Mouse (Mus musculus): ENCODE measurements at regions not wholly inside any gene's neighbourhood (a gene's known extent, or its start where the extent isn't known, plus 50 kb on each side); places are given as distances from the start of the nearest gene placed in this dataset.

DNA sequence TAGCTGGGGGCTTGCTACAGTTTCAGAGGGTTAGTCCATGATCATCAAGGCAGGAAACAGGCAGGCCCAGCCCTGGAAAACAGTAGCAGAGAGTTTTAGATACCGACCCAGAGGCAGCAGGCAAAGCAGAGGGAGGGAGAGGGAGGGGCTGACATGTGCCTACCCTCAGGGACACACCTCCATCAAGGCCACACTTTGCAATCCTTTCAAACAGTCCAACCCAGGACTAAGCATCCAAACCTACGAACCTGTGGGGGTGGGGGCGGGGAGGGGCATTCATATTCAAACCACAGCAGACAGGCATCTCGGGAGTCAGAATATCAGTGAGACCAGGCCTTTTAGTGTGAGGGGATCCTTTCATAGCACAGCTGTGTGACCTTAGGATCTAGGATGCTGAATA, 103.2 kb downstream of the Fam168b start:
- DNase-seq = no peak

DNA sequence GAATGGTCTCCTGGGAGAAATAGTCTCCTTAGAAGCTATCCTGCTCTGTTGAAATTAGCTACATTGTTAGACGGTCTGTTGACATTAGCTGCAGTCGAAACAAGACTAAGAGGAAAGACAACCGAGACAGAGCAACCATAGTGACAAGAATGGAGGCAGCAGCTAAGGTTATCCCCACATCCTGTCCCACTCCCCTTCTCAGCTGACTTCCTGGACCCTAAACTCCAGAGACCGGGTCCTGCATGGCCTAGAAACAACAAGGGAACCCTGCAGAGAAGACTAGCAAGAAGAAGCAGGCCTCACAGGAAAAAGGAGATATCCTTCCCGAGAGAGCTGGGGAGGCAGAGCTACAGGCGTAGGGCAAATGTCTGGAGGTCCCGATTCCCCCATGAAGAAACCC, 102.0 kb downstream of the Fam168b start:
- DNase-seq = no peak

DNA sequence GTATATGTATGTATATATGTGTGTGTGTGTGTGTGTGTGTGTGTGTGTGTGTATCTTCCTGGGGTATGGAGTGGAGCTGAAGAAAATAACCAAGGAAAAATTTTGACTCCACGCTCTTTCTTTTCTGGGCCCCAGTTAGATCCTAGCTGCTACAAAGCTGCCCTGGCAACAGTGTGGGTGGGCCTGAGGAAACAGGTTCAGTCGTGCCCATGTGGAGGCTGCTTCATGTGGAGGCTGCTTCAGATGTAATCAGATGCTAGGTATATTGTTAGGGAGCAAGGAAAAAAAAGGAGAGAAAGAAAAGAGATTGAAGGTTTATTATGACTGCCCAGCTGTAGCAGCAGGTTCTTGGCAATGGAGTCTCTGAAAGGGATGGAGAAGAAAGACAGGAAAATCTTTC, 100.6 kb downstream of the Fam168b start:
- no peak for DNase-seq

DNA sequence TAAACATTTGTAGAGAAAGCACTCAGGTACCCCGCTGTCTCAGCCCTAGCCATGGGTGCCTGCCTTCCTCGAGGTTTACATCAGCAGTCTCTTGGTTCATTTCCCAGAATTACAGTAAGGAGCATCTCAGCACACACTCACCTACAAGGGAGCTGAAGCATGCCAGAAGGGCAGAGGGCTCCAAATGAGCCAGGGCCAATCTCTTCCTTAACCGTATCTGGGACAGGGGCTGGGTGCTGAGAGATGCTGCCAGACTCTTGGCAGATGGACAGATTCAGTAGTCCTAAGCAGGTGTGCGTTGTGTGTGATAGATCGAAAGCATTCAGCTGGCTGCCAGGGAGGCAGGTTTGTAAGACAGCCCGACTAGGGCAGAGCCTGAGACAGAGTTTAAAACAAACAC, 97.0 kb downstream of the Fam168b start:
- no peak for DNase-seq

DNA sequence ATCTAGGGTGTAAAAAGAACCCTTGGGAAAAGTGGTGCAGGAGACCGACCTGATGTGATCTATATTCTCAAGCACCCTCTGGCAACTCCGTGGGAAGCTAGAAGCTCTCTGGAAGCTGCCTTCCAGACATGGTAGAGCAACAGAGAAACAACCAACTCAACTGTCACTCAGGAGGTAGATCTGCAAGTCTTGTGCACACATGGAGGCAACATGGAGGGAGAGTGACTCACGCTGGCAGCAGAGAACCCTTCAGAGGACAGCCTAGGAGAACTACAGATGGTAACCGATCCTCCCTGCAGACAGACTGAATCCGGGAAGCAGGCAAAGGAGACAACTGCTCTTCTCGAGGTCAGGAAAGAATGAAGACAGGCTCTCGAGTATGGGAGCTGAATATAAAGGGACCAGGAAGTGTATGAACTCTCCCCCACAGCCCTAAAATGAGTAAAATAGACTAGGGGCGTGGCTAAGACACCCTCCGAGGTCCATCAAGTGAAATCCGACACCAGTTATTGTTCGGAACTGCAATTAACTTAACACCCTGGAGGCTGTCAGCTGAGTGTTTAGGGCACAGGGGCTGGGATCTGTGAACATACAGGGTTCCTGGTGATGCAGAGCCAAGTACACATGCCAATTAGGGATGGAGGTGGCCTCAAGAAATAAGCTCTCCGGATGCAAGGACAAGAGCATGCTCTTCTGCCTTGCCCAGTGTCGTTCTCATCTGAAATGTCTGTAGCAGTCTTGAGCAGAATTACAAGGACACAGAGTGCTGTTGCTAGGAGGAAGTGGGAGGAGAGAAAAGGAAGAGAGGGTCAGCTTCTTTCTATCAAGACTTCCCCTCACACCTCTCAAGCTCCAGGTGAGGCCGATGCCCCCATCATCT, 93.5 kb downstream of the Fam168b start:
- DNase-seq = no peak

DNA sequence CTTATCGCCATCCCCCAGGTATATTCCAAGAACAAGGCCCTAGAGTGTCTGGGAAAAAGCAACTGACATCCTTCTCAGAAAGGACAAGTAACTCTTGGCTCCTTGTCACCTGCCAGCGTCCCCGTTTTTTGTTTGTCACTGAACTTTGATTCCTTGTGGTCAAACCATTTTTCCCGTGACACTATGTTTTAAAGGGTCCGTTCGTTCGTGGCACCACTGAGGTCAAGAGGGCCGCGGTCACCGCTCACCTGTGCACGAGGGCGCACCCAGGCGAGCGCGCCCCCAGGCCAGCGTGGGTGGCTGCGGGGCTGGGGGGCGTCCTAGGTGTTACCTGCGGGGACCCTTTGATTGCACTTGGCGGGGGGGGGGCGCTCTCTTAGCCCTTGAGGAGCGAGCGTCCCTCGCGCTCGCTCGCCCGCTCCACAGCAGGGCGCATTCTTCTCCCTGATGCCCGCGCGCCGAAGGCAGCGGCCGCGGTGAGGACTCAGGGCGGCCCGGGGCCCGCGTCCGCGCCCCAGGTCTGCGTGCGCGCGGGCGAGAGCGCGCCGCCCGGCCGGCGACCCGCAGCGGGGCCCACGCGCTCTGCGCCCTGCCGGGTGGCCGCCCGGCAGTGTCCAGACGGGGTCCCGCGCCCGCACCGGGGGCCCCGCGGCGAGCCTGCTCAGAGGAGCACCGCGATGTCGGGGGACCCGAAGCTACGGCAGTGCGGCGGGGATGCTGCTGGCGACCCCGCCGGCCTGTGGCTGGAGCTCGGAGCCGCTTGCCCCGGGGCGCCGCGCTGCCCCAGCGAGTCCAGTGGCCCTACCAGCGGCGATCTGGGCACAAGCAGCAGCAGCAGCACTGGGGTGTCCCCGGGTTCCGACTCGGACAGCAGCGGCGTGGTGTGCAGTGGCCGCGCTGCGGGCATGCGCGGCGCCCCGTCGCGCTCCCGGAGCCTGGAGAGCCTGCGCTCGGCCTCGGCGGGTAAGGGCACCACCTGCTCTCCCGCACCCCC, 92.5 kb downstream of the Fam168b start:
- no peak for DNase-seq

DNA sequence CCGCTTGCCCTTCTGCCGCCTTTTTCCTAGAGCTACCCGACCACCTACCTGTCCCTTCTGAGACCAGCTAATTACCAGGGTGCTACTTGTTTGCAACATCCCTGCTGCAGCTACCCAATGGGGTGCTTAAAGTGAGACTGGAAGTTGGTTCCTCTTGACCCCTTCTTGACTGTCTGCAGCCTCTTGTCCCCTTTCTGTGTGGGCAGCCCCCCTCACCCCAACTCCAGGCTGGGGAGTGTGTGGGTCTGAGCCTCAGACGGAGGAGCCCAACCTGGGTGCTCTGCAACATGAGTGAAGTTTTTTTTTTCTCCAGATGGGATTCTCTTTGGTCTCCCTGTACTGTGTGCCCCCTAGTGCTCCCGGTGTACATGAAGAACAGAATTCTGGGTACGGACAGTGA, 91.7 kb downstream of the Fam168b start:
- no peak for DNase-seq

DNA sequence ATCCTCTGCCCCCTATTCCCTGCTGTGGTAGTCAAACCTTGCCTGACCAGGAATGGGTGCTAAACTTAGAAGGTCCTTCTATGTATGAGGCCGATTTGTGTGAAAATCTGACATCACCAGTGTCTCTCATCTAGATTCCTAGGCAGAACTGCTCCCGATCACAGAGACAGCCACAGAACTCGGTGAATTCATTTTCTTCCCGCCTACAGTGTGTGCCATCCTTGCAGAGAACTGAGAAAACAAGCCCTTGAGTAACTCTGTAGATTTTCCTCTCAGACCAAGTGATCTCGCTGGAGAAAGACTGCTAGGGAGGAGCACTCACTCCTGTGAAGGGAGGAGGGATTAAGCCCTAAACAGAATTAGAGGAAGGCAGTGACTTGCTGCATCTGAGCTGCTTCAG, 89.3 kb downstream of the Fam168b start:
- no peak for DNase-seq

DNA sequence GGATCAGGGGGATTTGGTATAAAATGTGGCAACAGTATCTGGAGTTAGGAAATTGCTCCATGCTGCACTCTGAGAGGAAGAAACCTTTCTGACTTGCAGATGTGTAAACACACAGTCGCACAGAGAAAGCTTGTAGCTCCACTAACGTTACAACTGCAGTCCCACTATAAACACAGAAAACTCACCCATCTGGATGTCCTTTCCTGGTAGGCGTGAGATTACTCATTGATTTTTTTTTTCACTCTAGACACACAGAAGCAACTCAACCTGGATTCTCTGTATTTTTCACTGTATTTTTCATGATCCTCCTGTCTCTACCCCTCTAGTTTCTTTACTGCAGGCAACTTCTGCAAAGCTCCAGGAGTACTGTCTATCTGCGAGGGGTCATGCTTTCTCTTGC, 82.3 kb downstream of the Fam168b start:
- no peak for DNase-seq

DNA sequence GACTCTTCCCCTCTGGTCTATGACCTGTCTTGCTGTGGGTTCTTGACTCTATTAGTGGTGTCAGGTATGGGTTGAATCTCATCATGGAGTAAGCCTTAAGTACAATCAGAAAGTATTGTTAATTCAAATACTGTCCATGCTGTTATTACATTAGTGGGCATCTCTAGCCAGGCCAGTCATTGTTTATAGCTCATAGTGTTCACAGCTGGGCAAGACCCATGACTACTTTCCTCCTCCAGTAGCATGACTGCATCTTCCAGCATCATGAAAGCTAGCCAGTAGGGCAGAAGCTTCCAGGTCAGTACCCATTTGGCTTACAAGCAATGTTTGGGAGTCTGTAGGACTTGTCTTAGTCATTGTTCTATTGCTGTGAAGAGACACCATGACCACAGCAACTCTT, 81.4 kb downstream of the Fam168b start:
- DNase-seq = no peak

DNA sequence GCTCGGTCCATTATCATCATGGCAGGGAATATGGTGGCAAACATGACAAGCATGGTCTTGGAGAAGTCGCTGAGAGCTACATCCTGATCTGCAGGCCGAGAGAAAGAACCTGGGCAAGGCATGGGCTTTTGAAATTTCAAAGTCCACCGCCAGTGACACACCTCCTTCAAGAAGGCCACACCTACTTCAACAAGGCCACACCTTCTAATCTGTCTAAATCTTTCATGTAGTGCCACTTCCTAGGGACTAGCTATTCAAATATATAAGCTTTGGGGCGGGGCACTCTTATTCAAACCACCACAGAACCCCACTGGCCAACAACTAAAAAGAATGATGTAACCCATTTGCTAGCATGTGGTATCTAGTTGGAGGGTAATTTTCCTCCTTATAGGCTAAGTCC, 81.0 kb downstream of the Fam168b start:
- DNase-seq = no peak

Measured in lung, adult 18-20 months (tissue).